Mouse (Mus musculus) G1E (cell line): ENCODE results near the gene Dusp13. TPM values are rescaled to one million over a fixed set of nuclear protein-coding genes. Genes with fewer than 3 reads are reported as not detected.

ENCODE experiments used
- ATAC-seq: 2 replicates; pipeline ENCODE4 v1.8.0; 2016; ENCODE audit warnings: mild to moderate bottlenecking; ENCODE audit not compliant: insufficient number of reproducible peaks, poor library complexity, low FRiP score, severe bottlenecking; ENCODE audit errors: extremely low read depth
- DNase-seq: peaks from one replicate; pipeline ENCODE4 v3.0.0; 2012; ENCODE audit warnings: low spot score
- H3K27me3 ChIP-seq: 2 replicates; pipeline ENCODE4 v1.6.1; 2012; ENCODE audit warnings: mild to moderate bottlenecking, low read length, inconsistent platforms; ENCODE audit not compliant: insufficient read depth
- H3K36me3 ChIP-seq: replicated peaks from 2 replicates; pipeline ENCODE3; 2012; ENCODE audit warnings: mild to moderate bottlenecking, inconsistent platforms
- H3K4me1 ChIP-seq: 2 replicates; pipeline ENCODE4 v1.6.1; 2012; ENCODE audit warnings: low read depth, low read length, inconsistent platforms, mixed read lengths; ENCODE audit not compliant: insufficient read depth
- H3K4me3 ChIP-seq: 2 replicates; pipeline ENCODE4 v1.5.1; 2012; ENCODE audit warnings: low read depth, mild to moderate bottlenecking, inconsistent platforms, low read length, moderate library complexity, mixed read lengths
- H3K9me3 ChIP-seq: replicated peaks from 2 replicates; pipeline ENCODE4 v1.6.1; 2012; ENCODE audit warnings: inconsistent platforms
- CTCF ChIP-seq: IDR thresholded peaks from 2 replicates; pipeline ENCODE4 v1.5.1; 2012; ENCODE audit warnings: low read depth, low read length, inconsistent platforms, mixed read lengths
- GATA1 ChIP-seq: IDR thresholded peaks from 2 replicates; pipeline ENCODE4 v1.6.1; 2012; ENCODE audit warnings: borderline replicate concordance, low read length, inconsistent platforms, mixed read lengths
- GATA2 ChIP-seq: IDR thresholded peaks from 2 replicates; pipeline ENCODE4 v1.6.1; 2012; ENCODE audit warnings: low read depth, low read length, inconsistent platforms, borderline replicate concordance
- POLR2AphosphoS5 ChIP-seq: IDR thresholded peaks from 2 replicates; pipeline ENCODE4 v1.6.1; 2012; ENCODE audit warnings: low read depth, low read length, inconsistent platforms; ENCODE audit not compliant: insufficient replicate concordance
- TAL1 ChIP-seq: conservative IDR thresholded peaks from 2 replicates; pipeline ENCODE4 v1.6.1; 2012; ENCODE audit warnings: low read depth, low read length, inconsistent platforms, mixed read lengths
- polyA plus RNA-seq: library from polyadenylated mRNA; stranded (reverse); fragments of >175 nt; gene quantifications from 2 replicates; pipeline ENCODE4 v1.2.3, GENCODE M21; 2012
- total RNA-seq, 2 experiments: library from RNA; stranded (forward) in 1 of 2; stranded (reverse) in 1 of 2; fragments of 200-1000 nt in 1 of 2; fragments of >200 nt in 1 of 2; fragmentation: Nextera tagmentation in 1 of 2; gene quantifications; 2 replicates each; pipeline ENCODE4 v1.2.3; 2014 to 2017

Dusp13 gene
- total and polyA plus RNA-seq, 3 experiments, result 0.98 TPM; not detected in 2

DNA sequence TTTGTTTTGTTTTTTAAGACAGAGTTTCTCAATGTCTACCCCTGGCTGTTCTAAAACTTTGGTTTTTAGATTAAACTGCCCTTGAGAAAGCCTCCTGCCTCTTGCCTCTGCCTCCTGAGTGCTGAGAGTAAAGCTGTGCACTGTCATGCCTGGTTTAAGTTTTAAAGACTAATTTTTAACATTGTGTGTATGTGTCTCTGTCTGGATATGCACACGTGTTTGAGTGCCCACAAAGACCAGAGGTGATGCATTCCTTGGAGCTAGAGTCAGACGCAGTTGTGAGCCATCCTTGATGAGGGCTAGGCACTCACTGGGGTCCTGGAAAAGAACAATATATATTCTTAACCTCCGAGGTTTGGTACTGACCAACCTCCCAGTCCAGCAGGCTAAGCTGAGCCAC is 36.4 kb upstream of the Dusp13 start:
- TF ChIP-seq GATA1, result no peak
- no peak for TF ChIP-seq CTCF
- TF ChIP-seq GATA2, result no peak
- no peak for TF ChIP-seq TAL1
- TF ChIP-seq POLR2AphosphoS5, result no peak
- H3K4me1 ChIP-seq, result peaks cover 3% of the 10 kb centered on the region; the same call in 1 of the 2 replicates
- ATAC-seq (no peak), DNase-seq (no peak)
- peaks cover 80% of the 10 kb centered on the region for H3K36me3 ChIP-seq
- H3K4me3 ChIP-seq, result no peak overlapping the region
- H3K27me3 ChIP-seq, result no peaks in the 10 kb centered on the region
- H3K9me3 ChIP-seq, result no peaks in the 10 kb centered on the region

DNA sequence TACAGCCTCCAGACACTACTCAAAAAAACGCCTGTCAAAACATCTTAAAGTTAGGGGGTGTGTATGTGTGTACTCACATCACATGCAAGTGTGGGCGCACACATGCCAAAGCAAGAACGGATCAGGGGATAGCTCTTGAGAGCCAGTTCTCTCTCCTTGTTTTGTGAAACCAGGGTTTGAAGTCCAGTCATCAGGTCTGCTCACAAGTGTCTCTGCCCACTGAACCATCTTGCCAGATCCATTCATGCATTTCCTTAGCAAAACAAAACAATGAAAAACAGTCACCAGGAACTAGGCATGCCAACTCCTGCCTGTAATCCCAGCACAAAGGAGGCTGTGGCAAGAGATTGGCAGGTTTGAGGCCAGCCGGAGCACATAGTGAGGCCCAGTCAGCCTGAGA is 35.5 kb upstream of the Dusp13 start:
- TF ChIP-seq TAL1, result no peak
- TF ChIP-seq GATA2, result no peak
- TF ChIP-seq GATA1, result no peak
- TF ChIP-seq CTCF, result no peak
- TF ChIP-seq POLR2AphosphoS5, result no peak
- peaks cover 76% of the 10 kb centered on the region for H3K36me3 ChIP-seq

DNA sequence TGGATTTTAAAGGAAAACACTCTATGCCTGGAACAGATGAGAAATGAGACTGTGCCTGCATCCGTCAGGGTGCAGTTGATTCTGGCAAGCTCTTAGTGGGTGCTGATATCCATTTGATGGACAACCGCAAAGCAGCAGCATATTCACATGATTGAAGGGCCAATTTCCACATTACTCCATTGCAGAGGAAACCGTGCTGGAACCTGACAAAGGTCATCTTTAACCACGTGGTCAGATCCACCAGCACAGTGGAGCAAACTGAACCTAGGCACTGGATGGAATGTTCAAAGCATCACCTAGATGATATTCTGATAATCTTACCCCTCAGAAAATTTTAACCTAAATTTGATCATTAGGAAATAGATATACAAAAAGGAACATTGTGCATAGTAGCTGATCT is 25.2 kb upstream of the Dusp13 start:
- Histone ChIP-seq H3K4me3 (no peak overlapping the region), H3K36me3 (peaks cover 55% of the 10 kb centered on the region), H3K27me3 (no peaks in the 10 kb centered on the region), H3K4me1 (peaks cover 26% of the 10 kb centered on the region), H3K9me3 (peaks cover 3% of the 10 kb centered on the region)
- DNase-seq, result no peak
- TF ChIP-seq CTCF (no peak), GATA1 (no peak), POLR2AphosphoS5 (no peak), GATA2 (no peak), TAL1 (no peak)
- no peak for ATAC-seq

More for the DNA sequence above, 35.5 kb upstream of the Dusp13 start:
- ATAC-seq (no peak), DNase-seq (no peak)
- H3K9me3 ChIP-seq, result no peaks in the 10 kb centered on the region
- no peaks in the 10 kb centered on the region for H3K27me3 ChIP-seq
- no peak overlapping the region for H3K4me3 ChIP-seq
- peaks cover 3% of the 10 kb centered on the region; the same call in 1 of the 2 replicates for H3K4me1 ChIP-seq

DNA sequence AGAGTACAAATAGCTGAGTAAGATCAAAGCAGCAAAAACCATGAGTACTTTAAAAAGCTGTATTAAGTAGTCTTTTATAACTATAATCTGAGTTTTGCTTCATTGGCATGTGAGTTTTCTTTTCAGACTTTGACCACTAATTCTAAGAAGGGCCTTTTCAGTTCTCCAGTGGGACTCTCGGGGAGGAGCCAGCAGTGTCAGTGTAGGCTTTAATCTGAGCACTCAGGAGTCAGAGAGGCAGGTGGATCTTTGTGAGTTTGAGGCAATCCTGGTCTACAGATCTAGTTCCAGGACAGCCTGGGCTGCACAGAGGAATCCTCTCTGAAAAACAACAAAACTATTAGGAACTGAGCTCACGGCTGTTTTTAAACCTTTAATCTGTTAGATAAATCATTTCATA is 23.0 kb upstream of the Dusp13 start:
- ATAC-seq (no peak), DNase-seq (no peak)
- Histone ChIP-seq H3K4me1 (peaks cover 38% of the 10 kb centered on the region), H3K4me3 (no peak overlapping the region), H3K9me3 (peaks cover 2% of the 10 kb centered on the region), H3K36me3 (peaks cover 40% of the 10 kb centered on the region), H3K27me3 (no peaks in the 10 kb centered on the region)
- TF ChIP-seq CTCF (no peak), TAL1 (no peak), GATA2 (no peak), POLR2AphosphoS5 (no peak), GATA1 (no peak)

DNA sequence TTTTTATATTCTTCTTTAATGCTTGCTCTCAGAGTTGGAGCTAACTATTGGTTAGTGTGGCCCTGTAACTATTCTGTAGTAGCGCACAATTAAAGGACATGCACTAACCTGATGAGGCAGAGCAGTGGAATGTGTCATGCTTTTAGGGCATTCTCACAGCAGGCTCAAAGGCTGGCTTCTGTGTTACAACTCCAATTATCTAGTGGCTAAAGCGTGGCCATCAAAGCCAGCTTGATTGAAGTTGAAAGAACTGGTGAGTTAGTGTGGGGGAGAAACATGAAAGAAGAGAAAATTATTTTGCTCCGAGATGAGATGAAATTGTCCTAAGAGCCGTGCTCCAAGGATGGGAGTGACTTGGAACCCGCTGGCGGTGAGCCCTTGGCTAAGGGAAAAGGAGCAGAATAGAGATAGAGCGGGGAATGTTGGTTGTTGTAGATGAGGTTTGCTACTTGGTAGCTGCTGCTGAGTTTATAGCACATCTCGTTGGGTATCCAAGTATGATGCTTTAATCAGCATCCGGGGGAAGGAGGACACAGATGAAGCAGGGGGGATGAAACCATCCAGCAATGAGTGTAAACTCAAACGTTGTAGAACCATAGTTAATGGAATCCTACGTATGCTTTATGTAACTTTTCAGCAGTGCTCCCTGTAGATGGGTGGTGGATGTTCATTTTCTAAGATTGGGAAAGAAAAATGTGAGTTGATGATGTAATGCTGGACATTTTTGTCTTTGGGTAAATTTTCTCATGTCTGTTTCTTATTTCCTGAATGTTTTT is 21.7 kb upstream of the Dusp13 start:
- DNase-seq (no peak), ATAC-seq (no peak)
- H3K4me3 ChIP-seq, result no peak overlapping the region
- peaks cover 46% of the 10 kb centered on the region for H3K4me1 ChIP-seq
- no peaks in the 10 kb centered on the region for H3K9me3 ChIP-seq
- TF ChIP-seq CTCF, result no peak
- TF ChIP-seq TAL1, result no peak
- TF ChIP-seq GATA1, result no peak
- TF ChIP-seq POLR2AphosphoS5, result no peak
- no peak for TF ChIP-seq GATA2
- no peaks in the 10 kb centered on the region for H3K27me3 ChIP-seq
- peaks cover 31% of the 10 kb centered on the region for H3K36me3 ChIP-seq

DNA sequence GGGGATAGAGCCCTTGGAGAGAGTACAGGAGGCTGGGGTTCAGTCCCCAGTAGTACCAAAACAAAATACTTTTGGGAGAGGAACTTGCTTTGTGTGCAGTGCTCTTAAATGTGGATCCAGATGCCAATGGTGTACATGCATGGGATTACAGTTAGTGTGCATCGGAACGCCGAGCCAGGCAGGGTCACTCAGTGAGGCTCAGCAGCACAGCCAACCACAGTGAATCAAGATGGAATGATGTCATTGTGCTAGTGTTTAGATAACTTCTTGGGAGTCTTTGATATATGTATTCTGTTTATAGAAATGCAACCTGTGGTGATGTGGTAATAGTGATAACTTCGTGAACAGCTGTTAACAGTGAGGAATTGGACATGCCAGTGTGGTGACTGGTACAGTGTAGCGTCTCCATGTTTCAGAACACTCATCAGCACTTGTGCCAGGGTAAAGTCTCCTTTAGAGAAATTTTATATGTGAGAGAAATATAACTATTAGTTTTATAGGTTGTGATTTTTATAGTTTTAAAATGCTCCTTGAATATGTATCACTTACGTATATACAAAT is 15.5 kb upstream of the Dusp13 start:
- no peaks in the 10 kb centered on the region for H3K27me3 ChIP-seq
- H3K36me3 ChIP-seq, result peaks cover 17% of the 10 kb centered on the region
- ATAC-seq (peak; percentile 29; the same call in 1 of the 2 replicates), DNase-seq (no peak)
- H3K4me1 ChIP-seq, result peaks cover 69% of the 10 kb centered on the region
- TF ChIP-seq CTCF (no peak), GATA1 (no peak), POLR2AphosphoS5 (no peak), TAL1 (no peak), GATA2 (no peak)
- H3K4me3 ChIP-seq, result peak overlapping the region; percentile 64
- no peaks in the 10 kb centered on the region for H3K9me3 ChIP-seq
